Mouse (Mus musculus): Measurements from ENCODE around the gene Itga10. TPM values are rescaled to one million over a fixed set of nuclear protein-coding genes. Genes with fewer than 3 reads are reported as not detected.

The Itga10 gene
- polyA plus RNA-seq (2015; fragmentation: Nextera tagmentation; extraction: Ambion mirVana), result 0.92 and 1.1 TPM in 2 replicates

DNA sequence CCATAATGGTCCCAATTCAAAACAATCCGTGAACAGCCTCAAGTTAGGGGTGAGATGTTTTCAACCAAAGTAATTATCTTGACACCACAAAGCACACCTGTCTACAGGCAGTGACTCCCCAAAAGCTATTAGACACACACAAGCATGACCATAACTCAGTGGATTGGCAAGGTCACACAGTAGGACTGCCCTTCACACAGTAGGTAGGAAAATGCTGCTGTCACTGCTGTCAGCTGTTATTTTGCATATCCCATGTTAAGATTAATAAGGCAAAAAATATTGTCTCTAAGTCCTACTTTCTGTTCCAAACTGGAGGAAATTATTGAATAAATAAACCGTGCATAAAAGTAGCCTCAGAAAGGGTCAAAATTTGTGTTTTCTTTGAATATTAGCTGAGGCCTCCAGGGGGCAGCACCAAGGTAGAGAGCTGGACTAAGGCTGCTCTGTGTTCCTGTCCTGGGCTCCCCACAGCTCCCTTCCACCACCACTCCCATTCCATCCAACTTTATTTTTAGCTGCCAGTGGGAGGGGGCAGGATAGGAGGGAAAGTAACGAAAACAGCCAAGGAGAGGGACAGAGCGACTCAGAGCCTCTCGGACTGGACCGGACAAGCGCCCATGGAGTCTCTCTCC, at the start of gene Itga10:
Itga10 (plus strand) TSS at position 567 of the 632 bp plus-strand sequence.
- Histone ChIP-seq H3K9me3 (no peaks in the 10 kb centered on the region), H3K27me3 (no peaks in the 10 kb centered on the region), H3K4me1 (replicated peaks) (no peaks in the 10 kb centered on the region), H3K9ac (no peak within 1 kb of the TSS), H3K27ac (replicated peaks) (no peak within 1 kb of the TSS), H3K4me2 (no peak within 1 kb of the TSS), H3K4me3 (no peak within 1 kb of the TSS), H3K36me3 (peaks cover 34% of the 10 kb centered on the region)
- WGBS, result 72% methylated on average over 7 of the region's 7 CpGs
- ATAC-seq (ENCODE audit: low read depth), result no peak

DNA sequence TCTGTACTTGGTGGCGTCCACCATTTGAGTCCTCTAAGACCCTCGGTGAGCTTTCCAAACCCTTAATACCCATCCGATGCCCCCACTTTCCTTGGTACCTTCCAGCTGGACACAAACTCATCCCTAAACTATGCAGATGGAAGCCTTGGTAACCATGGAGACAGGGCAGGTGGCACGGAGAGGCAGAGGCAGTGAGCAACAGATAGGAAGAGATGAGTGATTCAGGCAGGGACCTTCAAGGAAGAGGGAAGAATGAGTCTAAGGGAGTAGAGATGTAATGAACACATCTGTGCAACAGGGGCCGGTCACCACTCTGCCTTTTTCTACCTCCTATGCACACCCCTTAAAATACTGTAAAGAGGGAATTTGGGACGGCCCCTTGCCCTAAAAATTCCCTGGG, 49.7 kb upstream of the Itga10 start:
- Histone ChIP-seq H3K4me2 (peak overlapping the region; percentile 99), H3K27me3 (peaks cover 13% of the 10 kb centered on the region), H3K36me3 (no peaks in the 10 kb centered on the region), H3K9me3 (no peaks in the 10 kb centered on the region), H3K4me3 (peak overlapping the region; percentile 54), H3K9ac (peak overlapping the region; percentile 84), H3K27ac (replicated peaks) (peak overlapping the region; percentile 76; the same call in 1 of the 2 replicates), H3K4me1 (replicated peaks) (peaks cover 64% of the 10 kb centered on the region)
- 19% methylated on average over 6 of the region's 6 CpGs for WGBS
- no peak for ATAC-seq (ENCODE audit: low read depth)

DNA sequence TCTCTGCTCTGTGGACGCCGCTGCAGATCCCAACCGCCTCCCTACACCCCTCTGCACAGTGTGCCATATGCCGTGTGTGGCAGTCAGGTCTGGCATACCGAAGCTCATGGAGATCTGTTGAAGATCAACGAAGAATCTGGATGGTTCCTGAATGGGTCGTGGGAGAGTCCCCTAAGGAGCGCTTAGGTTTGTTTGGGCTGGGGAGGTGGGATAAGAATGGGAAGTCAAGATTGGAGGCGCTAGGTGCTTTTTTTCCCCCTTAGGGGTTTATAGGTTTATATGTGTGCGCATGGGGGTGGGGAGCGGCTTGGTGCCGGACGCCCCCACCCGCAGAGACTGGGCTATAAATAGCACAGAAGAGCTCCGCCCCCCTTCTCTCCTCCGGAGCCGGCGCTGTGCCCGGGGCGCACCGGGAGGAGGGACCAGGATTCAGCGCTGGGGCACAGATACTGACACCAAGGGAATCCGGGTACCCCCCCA, 49.1 kb upstream of the Itga10 start, which contains the start of gene Ankrd34a:
Ankrd34a (plus strand) TSS at position 409 of the 480 bp plus-strand sequence.
- WGBS, result under 1% methylated on average over 16 of the region's 23 CpGs
- H3K27ac ChIP-seq (replicated peaks), result peak within 1 kb of the TSS; percentile 76
- H3K9ac ChIP-seq, result peak within 1 kb of the TSS; percentile 84
- peaks cover 64% of the 10 kb centered on the region for H3K4me1 ChIP-seq (replicated peaks)
- no peak for ATAC-seq (ENCODE audit: low read depth)
- H3K4me2 ChIP-seq, result peak within 1 kb of the TSS; percentile 99
- peaks cover 13% of the 10 kb centered on the region for H3K27me3 ChIP-seq
- H3K9me3 ChIP-seq, result no peaks in the 10 kb centered on the region
- H3K36me3 ChIP-seq, result no peaks in the 10 kb centered on the region
- H3K4me3 ChIP-seq, result peak within 1 kb of the TSS; percentile 54

DNA sequence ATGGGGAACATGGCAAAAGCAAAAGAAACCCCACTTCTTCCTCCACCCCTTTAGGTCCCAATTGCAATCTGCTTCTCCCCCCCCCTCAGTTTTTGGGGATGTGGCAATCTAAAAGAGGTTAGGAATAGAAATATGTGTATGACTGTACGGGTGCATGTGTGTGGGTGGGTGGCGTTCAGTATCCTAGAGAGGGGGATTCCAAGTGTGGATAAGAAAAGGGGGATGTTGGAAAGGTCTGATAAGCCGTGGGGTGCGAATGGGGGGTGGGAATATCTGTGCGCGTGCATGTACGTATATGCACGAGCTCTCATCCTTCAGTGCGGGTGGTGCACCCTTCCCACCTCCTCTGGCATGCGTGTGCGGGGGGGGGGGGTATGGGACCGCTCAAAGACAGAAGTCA, 48.5 kb upstream of the Itga10 start:
- no peaks in the 10 kb centered on the region for H3K36me3 ChIP-seq
- WGBS, result 6% methylated on average over 9 of the region's 12 CpGs
- H3K4me3 ChIP-seq, result peak overlapping the region; percentile 54
- peaks cover 66% of the 10 kb centered on the region for H3K4me1 ChIP-seq (replicated peaks)
- no peak for ATAC-seq (ENCODE audit: low read depth)
- peak overlapping the region; percentile 84 for H3K9ac ChIP-seq
- H3K27ac ChIP-seq (replicated peaks), result peak overlapping the region; percentile 76
- peak overlapping the region; percentile 99 for H3K4me2 ChIP-seq
- H3K9me3 ChIP-seq, result no peaks in the 10 kb centered on the region
- peaks cover 13% of the 10 kb centered on the region for H3K27me3 ChIP-seq

DNA sequence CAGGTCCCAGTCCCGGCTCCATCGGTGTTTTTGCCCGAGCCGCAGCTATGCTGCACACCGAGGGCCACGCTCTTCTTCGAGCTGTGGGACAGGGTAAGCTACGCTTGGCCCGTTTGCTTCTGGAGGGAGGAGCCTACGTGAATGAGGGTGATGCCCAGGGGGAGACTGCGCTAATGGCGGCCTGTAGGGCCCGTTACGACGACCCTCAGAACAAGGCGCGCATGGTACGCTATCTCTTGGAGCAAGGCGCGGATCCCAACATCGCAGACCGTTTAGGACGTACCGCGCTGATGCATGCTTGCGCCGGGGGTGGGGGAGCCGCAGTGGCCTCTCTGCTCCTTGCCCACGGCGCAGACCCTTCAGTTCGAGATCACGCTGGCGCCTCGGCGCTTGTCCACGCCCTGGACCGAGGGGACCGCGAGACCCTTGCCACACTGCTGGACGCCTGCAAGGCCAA, 47.9 kb upstream of the Itga10 start:
- H3K4me3 ChIP-seq, result peak overlapping the region; percentile 54
- peaks cover 72% of the 10 kb centered on the region for H3K4me1 ChIP-seq (replicated peaks)
- no peak; the same call in 1 of the 2 replicates for ATAC-seq (ENCODE audit: low read depth)
- under 1% methylated on average over 40 of the region's 40 CpGs for WGBS
- H3K36me3 ChIP-seq, result no peaks in the 10 kb centered on the region
- H3K4me2 ChIP-seq, result peak overlapping the region; percentile 99
- peak overlapping the region; percentile 84 for H3K9ac ChIP-seq
- no peaks in the 10 kb centered on the region for H3K9me3 ChIP-seq
- peaks cover 13% of the 10 kb centered on the region for H3K27me3 ChIP-seq
- peak overlapping the region; percentile 76 for H3K27ac ChIP-seq (replicated peaks)

DNA sequence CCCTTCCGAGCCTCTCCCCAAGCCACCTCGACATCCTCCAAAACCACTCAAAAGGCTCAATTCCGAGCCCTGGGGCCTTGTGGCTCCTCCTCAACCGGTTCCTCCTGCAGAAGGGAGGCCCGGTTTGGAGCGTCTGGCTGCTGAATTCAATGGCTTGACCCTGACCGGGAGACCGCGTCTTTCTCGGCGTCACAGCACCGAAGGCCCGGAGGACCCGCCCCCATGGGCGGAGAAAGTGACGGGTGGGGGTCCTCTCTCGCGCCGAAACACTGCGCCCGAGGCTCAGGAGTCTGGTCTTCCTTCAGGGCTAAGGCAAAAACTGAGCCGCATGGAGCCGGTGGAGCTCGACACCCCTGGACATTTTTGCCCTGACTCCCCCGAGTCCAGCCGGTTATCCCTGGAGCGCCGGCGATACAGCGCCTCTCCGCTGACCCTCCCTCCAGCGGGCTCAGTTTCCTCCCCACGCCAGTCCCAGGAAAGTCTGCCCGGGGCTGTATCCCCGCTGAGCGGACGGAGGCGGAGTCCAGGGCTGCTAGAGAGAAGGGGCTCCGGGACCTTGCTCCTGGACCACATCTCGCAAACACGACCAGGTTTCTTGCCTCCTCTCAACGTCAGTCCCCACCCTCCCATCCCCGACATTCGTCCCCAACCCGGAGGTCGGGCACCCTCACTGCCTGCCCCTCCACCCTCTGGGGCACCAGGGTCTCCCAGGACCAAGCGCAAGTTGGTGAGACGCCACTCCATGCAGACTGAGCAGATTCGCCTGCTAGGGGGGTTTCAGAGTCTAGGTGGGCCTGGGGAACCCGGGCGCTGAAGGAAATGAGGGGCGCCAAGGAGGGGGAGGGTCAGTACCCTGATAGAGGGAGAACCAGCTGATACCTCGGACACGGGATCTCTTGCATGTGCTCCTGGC, 47.0 kb upstream of the Itga10 start:
- H3K4me3 ChIP-seq, result peak overlapping the region; percentile 54
- no peak for ATAC-seq (ENCODE audit: low read depth)
- H3K9ac ChIP-seq, result peak overlapping the region; percentile 84
- no peaks in the 10 kb centered on the region for H3K36me3 ChIP-seq
- 2% methylated on average over 54 of the region's 54 CpGs for WGBS
- peak overlapping the region; percentile 76 for H3K27ac ChIP-seq (replicated peaks)
- peak overlapping the region; percentile 99 for H3K4me2 ChIP-seq
- H3K27me3 ChIP-seq, result peaks cover 13% of the 10 kb centered on the region
- no peaks in the 10 kb centered on the region for H3K9me3 ChIP-seq
- peaks cover 72% of the 10 kb centered on the region for H3K4me1 ChIP-seq (replicated peaks)

DNA sequence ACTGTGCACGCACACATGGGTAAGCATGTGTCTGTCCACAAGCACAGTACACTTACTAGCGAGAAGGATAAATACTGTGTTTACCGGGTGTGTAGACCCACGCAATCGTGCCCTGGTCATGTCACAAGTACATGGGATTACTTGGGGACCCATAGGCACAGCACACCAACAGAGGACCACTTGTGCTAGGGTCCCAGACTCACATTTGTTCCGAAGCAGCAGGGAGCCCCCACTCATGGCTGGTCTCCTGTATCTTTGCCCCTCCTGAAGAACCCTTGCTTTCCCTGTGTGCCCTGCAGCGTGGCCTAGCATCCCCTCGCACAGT, 46.4 kb upstream of the Itga10 start:
- peak overlapping the region; percentile 99 for H3K4me2 ChIP-seq
- no peak for ATAC-seq (ENCODE audit: low read depth)
- H3K9ac ChIP-seq, result peak overlapping the region; percentile 84; the same call in 1 of the 2 replicates
- H3K9me3 ChIP-seq, result no peaks in the 10 kb centered on the region
- peaks cover 77% of the 10 kb centered on the region for H3K4me1 ChIP-seq (replicated peaks)
- peaks cover 3% of the 10 kb centered on the region; the same call in 1 of the 2 replicates for H3K36me3 ChIP-seq
- H3K4me3 ChIP-seq, result peak overlapping the region; percentile 54
- 41% methylated on average over 8 of the region's 8 CpGs for WGBS
- peaks cover 13% of the 10 kb centered on the region for H3K27me3 ChIP-seq
- H3K27ac ChIP-seq (replicated peaks), result no peak overlapping the region

DNA sequence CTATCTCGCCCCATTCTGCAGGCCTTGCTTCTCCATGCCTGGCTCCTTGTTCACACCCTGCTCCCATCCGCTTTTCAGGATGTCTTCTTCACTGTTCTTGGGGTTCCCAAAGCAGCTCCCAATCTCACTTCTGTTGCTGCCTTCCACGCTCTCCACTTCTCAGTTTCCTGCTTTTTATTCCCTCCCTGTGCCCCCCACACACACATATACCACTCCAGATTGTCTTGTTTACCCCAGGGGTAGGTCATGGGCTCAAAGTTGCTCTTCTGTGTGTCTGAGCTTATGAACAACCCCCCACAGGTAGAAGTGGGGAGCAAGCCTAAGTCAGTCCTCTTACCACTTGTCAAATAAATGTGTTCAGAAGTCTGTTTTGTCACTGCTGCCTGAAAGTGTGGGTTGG, 46.0 kb upstream of the Itga10 start:
- Histone ChIP-seq H3K4me2 (peak overlapping the region; percentile 99), H3K4me3 (peak overlapping the region; percentile 54; the same call in 1 of the 2 replicates), H3K9ac (0 out of 2 replicates have a peak overlapping the region, but pooled peaks have one; percentile 84), H3K27me3 (peaks cover 13% of the 10 kb centered on the region), H3K36me3 (peaks cover 3% of the 10 kb centered on the region; the same call in 1 of the 2 replicates), H3K9me3 (no peaks in the 10 kb centered on the region), H3K27ac (replicated peaks) (no peak overlapping the region), H3K4me1 (replicated peaks) (peaks cover 81% of the 10 kb centered on the region)
- WGBS, result 75% methylated on average over 3 of the region's 3 CpGs
- no peak for ATAC-seq (ENCODE audit: low read depth)

DNA sequence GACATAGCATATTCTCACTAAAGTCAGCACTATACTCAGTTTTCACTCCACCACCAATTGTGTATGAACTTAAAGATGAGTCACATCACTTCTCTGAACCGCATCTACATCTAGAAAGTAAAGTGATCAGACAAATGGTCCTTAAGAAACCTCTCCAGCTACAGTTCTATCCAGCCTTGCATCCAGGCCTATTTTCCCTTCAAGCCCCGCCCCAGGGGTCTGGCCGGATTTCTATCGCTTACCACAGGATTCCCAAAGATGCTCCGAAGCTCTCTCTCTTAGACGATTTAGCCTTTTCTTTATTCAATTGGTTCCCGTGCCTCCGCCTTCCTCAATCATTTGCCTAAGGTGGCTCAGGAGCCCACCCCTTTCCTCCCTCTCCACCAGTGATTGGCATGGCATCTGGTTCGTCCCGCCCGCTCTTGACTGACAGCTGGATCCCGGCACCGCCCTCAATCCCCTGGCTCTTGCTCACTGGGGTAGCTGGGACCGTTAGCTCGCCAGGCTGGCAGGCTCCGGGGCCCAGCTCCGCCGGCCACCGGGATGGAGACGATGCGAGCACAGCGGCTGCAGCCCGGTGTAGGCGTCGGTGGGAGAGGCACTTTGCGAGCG, 44.6 kb upstream of the Itga10 start, which contains the start of gene Lix1l:
Lix1l (plus strand) TSS at position 511 of the 612 bp plus-strand sequence.
- H3K27me3 ChIP-seq, result 0 out of 2 replicates have a peak, but pooled peaks cover 4% of the 10 kb centered on the region
- H3K9ac ChIP-seq, result peak within 1 kb of the TSS; percentile 98
- H3K4me3 ChIP-seq, result peak within 1 kb of the TSS; percentile 84
- H3K9me3 ChIP-seq, result no peaks in the 10 kb centered on the region
- WGBS, result under 1% methylated on average over 22 of the region's 27 CpGs
- H3K4me2 ChIP-seq, result peak within 1 kb of the TSS; percentile 82
- H3K4me1 ChIP-seq (replicated peaks), result peaks cover 90% of the 10 kb centered on the region
- peaks cover 6% of the 10 kb centered on the region for H3K36me3 ChIP-seq
- peak; percentile 91 for ATAC-seq (ENCODE audit: low read depth)
- H3K27ac ChIP-seq (replicated peaks), result peak within 1 kb of the TSS; percentile 97

DNA sequence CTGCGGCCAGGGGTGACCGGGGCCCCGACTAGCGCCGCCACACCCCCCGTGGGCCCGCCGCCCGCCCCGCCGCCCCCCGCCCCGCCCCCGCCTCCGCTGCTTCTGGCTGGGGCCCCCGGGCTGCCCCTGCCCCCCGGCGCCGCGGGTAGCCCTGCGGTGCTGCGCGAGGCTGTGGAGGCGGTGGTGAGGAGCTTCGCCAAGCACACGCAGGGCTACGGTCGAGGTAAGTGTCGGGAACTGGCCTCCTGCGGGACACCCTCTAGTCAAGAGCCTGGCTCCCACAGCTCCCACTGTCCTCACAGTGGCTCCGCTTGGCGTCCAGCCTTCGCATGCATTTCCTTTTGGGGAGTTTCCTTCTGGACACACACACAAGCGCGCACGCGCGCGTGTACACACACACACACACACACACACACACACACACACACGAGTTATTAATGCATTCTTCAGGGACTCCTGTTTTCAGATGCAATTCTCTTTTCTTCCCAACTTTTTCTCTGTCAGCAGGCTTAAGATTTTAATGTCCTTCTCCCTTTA, 44.1 kb upstream of the Itga10 start:
- Histone ChIP-seq H3K27ac (replicated peaks) (peak overlapping the region; percentile 97), H3K4me2 (peak overlapping the region; percentile 82), H3K27me3 (0 out of 2 replicates have a peak, but pooled peaks cover 3% of the 10 kb centered on the region), H3K9ac (peak overlapping the region; percentile 98), H3K4me1 (replicated peaks) (peaks cover 84% of the 10 kb centered on the region), H3K36me3 (peaks cover 6% of the 10 kb centered on the region), H3K4me3 (peak overlapping the region; percentile 84), H3K9me3 (no peaks in the 10 kb centered on the region)
- peak; percentile 65 for ATAC-seq (ENCODE audit: low read depth)
- 1% methylated on average over 19 of the region's 40 CpGs for WGBS

Data from neural tube, embryonic 13.5 days (tissue).